Mouse (Mus musculus) heart, postnatal 0 days (tissue): ENCODE measurements around the gene Gm28510. TPM values are rescaled to one million over a fixed set of nuclear protein-coding genes. Genes with fewer than 3 reads are reported as not detected.
"Not testable (repeated sequence)": the region's sequence is repeated elsewhere in the genome, so short reads cannot be mapped to it uniquely, and the experiment has no call there.

Experiments
- ATAC-seq: fragments of 200-750 bp; cut with Nextera tagmentation; 2 replicates; pipeline ENCODE4 v1.8.0; 2017; ENCODE audit warnings: low read depth, moderate number of reproducible peaks, moderate library complexity; ENCODE audit not compliant: insufficient read depth
- DNase-seq: peaks from one replicate; pipeline ENCODE4 v3.0.0-alpha.2; 2016; ENCODE audit warnings: low spot score
- H3K27ac ChIP-seq: fragments of 300-500 bp; sonication (generic); 2 replicates; pipeline ENCODE4 v1.5.1; 2014; ENCODE audit warnings: low read depth, mild to moderate bottlenecking
- H3K27me3 ChIP-seq: fragments of 300-500 bp; sonication (generic); 2 replicates; pipeline ENCODE4 v1.6.1; 2014; ENCODE audit warnings: low read length, mixed read lengths; ENCODE audit not compliant: control insufficient read depth, insufficient read depth
- H3K36me3 ChIP-seq: fragments of 300-500 bp; sonication (generic); replicated peaks from 2 replicates; pipeline ENCODE4 v1.6.1; 2014; ENCODE audit warnings: low read length, mixed read lengths; ENCODE audit not compliant: control insufficient read depth, insufficient read depth
- H3K4me1 ChIP-seq: fragments of 300-500 bp; sonication (generic); 2 replicates; pipeline ENCODE4 v1.6.1; 2014; ENCODE audit warnings: antibody characterized with exemption; ENCODE audit not compliant: control insufficient read depth, insufficient read depth
- H3K4me2 ChIP-seq: fragments of 300-500 bp; sonication (generic); 2 replicates; pipeline ENCODE4 v1.6.1; 2014; ENCODE audit warnings: low read depth, mild to moderate bottlenecking, low read length, moderate library complexity
- H3K4me3 ChIP-seq: fragments of 300-500 bp; sonication (generic); 2 replicates; pipeline ENCODE4 v1.5.1; 2014; ENCODE audit warnings: low read depth, low read length
- H3K9ac ChIP-seq: fragments of 300-500 bp; sonication (generic); replicated peaks from 2 replicates; pipeline ENCODE4 v1.6.1; 2014; ENCODE audit warnings: low read depth, low read length, mixed read lengths
- H3K9me3 ChIP-seq: fragments of 300-500 bp; sonication (generic); replicated peaks from 2 replicates; pipeline ENCODE4 v1.6.1; 2016; ENCODE audit warnings: low read length; ENCODE audit not compliant: control insufficient read depth
- WGBS: fragments of 180-500 bp; shearing (Covaris S2); extraction: QIAGEN DNeasy Blood & Tissue Kit; methylation state at CpG from one replicate; pipeline ENCODE4 v1.1.7; 2014; 5-methylcytosine and 5-hydroxymethylcytosine counted together
- polyA plus RNA-seq: library from polyadenylated mRNA; unstranded; fragments of >200 nt; fragmentation: Nextera tagmentation; extraction: Ambion mirVana; gene quantifications from 2 replicates; pipeline ENCODE4 v1.2.1, GENCODE M21; 2015
- total RNA-seq: library from RNA; depleted of rRNA; stranded (reverse); fragments of >200 nt; gene quantifications from 2 replicates; pipeline ENCODE4 v1.2.3, GENCODE M21; 2014; ENCODE audit warnings: low replicate concordance; rRNA removed

Gene Gm28510
- total RNA-seq (not detected in 2 replicates), polyA plus RNA-seq (not detected in 2 replicates)

DNA sequence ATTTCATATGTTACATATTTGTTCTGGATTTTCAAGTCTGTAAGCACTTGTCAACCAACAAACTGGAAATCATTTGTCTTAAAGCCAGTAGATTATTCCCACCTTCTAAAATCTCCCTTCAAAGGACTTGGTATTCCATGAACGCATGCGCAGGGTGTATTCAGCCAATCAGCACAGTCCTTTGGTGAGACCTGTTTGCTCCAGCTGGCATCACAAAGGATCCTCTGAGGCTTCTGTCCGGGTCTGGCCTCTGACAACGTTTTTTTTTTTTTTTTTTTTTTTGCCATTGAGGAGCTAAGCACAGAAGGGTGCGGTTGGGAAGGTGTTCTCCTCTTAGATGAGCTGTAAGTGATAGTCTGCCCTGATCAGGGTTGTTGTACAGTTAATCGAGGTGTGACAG, at the start of gene Gm28510:
Gm28510 (plus strand) TSS at position 301 of the 400 bp plus-strand sequence.
- WGBS: no CpG with 5 or more reads among the region's 6 CpGs
- ATAC-seq, H3K4me3 ChIP-seq: not testable (repeated sequence)

More for the DNA sequence above, at the start of gene Gm28510:
- H3K36me3 ChIP-seq, H3K4me1 ChIP-seq, H3K9me3 ChIP-seq, H3K27me3 ChIP-seq, H3K9ac ChIP-seq, DNase-seq, H3K27ac ChIP-seq, H3K4me2 ChIP-seq: not testable (repeated sequence)

Other genes starting within 250 kb of the Gm28510 start
- gene Gm20834, start 88.1 kb upstream of the Gm28510 start, total RNA-seq: not detected in 2 replicates
- not detected in 2 replicates for gene Gm20834, start 88.1 kb upstream of the Gm28510 start, polyA plus RNA-seq
- not detected in 2 replicates for gene Gm20737, start 123.3 kb downstream of the Gm28510 start, total RNA-seq
- not detected in 2 replicates for gene Gm20737, start 123.3 kb downstream of the Gm28510 start, polyA plus RNA-seq
- not detected in 2 replicates for gene Gm21775, start 140.7 kb downstream of the Gm28510 start, total RNA-seq
- gene Gm21775, start 140.7 kb downstream of the Gm28510 start, polyA plus RNA-seq: not detected in 2 replicates
- not detected in 2 replicates for gene Gm21900, start 203.6 kb downstream of the Gm28510 start, total RNA-seq
- gene Gm21900, start 203.6 kb downstream of the Gm28510 start, polyA plus RNA-seq: not detected in 2 replicates